Mouse (Mus musculus) myocyte (in vitro differentiated cells): ENCODE measurements at regions not wholly inside any gene's neighbourhood (a gene's known extent, or its start where the extent isn't known, plus 50 kb on each side); places are given as distances from the start of the nearest gene placed in this dataset.

Source experiments
- H3K27me3 ChIP-seq: one replicate; pipeline ENCODE4 v1.6.1; 2011; ENCODE audit not compliant: control insufficient read depth, insufficient read depth, insufficient read length
- H3K36me3 ChIP-seq: one replicate; pipeline ENCODE4 v1.6.1; 2011; ENCODE audit not compliant: control insufficient read depth, insufficient read depth
- H3K4me2 ChIP-seq: one replicate; pipeline ENCODE4 v1.6.1; 2011; ENCODE audit warnings: low read depth, control low read depth
- H3K4me3 ChIP-seq: one replicate; pipeline ENCODE4 v1.5.1; 2011; ENCODE audit warnings: mild to moderate bottlenecking, control low read depth, moderate library complexity
- H3K79me2 ChIP-seq: one replicate; pipeline ENCODE4 v1.6.1; 2011; ENCODE audit not compliant: control insufficient read depth, insufficient read depth
- H3ac ChIP-seq: one replicate; pipeline ENCODE4 v1.6.1; 2011; ENCODE audit not compliant: control insufficient read depth, insufficient read length
- CEBPB ChIP-seq: IDR thresholded peaks from 2 replicates; pipeline ENCODE4 v1.6.1; 2011; ENCODE audit warnings: mild to moderate bottlenecking, moderate library complexity; ENCODE audit not compliant: poor library complexity, insufficient read depth, severe bottlenecking
- E2F4 ChIP-seq: IDR thresholded peaks from one replicate; pipeline ENCODE4 v1.6.1; 2011; ENCODE audit warnings: mild to moderate bottlenecking, control low read depth, moderate library complexity; ENCODE audit not compliant: insufficient read depth
- MAX ChIP-seq: IDR thresholded peaks from one replicate; pipeline ENCODE4 v1.6.1; 2011; ENCODE audit warnings: low read depth, mild to moderate bottlenecking, control low read depth
- MYOD1 ChIP-seq, 3 experiments: IDR thresholded peaks; one replicate each; pipeline ENCODE4 v1.6.1; 2011; ENCODE audit warnings: control low read depth in 2 of 3, low read depth in 2 of 3, mild to moderate bottlenecking in 2 of 3, moderate library complexity in 1 of 3; ENCODE audit not compliant: insufficient read length in 2 of 3, control insufficient read depth in 1 of 3
- MYOG ChIP-seq, 3 experiments: IDR thresholded peaks; one replicate each; pipeline ENCODE4 v1.6.1; 2011; ENCODE audit warnings: control low read depth in 2 of 3, low read depth in 2 of 3, mild to moderate bottlenecking in 2 of 3; ENCODE audit not compliant: insufficient read length in 2 of 3, control insufficient read depth in 1 of 3, insufficient read depth in 1 of 3
- POLR2A ChIP-seq: IDR thresholded peaks from one replicate; pipeline ENCODE4 v1.6.1; 2011; ENCODE audit warnings: low read depth, mild to moderate bottlenecking, control low read depth, moderate library complexity; ENCODE audit not compliant: insufficient read length
- POLR2AphosphoS2 ChIP-seq: IDR thresholded peaks from one replicate; pipeline ENCODE4 v1.6.1; 2011; ENCODE audit warnings: low read depth, control low read depth; ENCODE audit not compliant: insufficient read length
- REST ChIP-seq: IDR thresholded peaks from one replicate; pipeline ENCODE4 v1.6.1; 2011; ENCODE audit warnings: mild to moderate bottlenecking, control low read depth, moderate library complexity; ENCODE audit not compliant: insufficient read depth, insufficient read length
- SRF ChIP-seq: IDR thresholded peaks from one replicate; pipeline ENCODE4 v1.6.1; 2011; ENCODE audit warnings: low read depth; ENCODE audit not compliant: control insufficient read depth, insufficient read length
- TCF12 ChIP-seq: IDR thresholded peaks from one replicate; pipeline ENCODE4 v1.6.1; 2011; ENCODE audit warnings: mild to moderate bottlenecking, control low read depth; ENCODE audit not compliant: poor library complexity, insufficient read depth, severe bottlenecking
- TCF3 ChIP-seq: IDR thresholded peaks from one replicate; pipeline ENCODE4 v1.6.1; 2011; ENCODE audit warnings: low read depth, control low read depth; ENCODE audit not compliant: insufficient read length
- USF1 ChIP-seq: IDR thresholded peaks from one replicate; pipeline ENCODE4 v1.6.1; 2011; ENCODE audit warnings: low read depth, mild to moderate bottlenecking, control low read depth, moderate library complexity

GRCm38 (mm10) chr2:51444386-51445080 lies 182.8 kb upstream of the Tas2r134 start:
- TF ChIP-seq POLR2AphosphoS2 (no peak), MYOD1 (IDR thresholded peaks at IDR 0.05; ENCODE audit: control insufficient read depth in 1 of 3, insufficient read length in 2 of 3, low read depth in 2 of 3) (no peak), POLR2A (no peak), MAX (no peak), REST (no peak), USF1 (no peak), MYOG (IDR thresholded peaks at IDR 0.05; ENCODE audit: control insufficient read depth in 1 of 3, insufficient read depth in 1 of 3, insufficient read length in 2 of 3, low read depth in 2 of 3) (no peak), TCF12 (no peak), E2F4 (no peak), CEBPB (no peak), TCF3 (no peak), SRF (no peak)
- Histone ChIP-seq H3K4me2 (no peak overlapping the region), H3K4me3 (no peak overlapping the region), H3K79me2 (no peaks in the 10 kb centered on the region), H3ac (no peak overlapping the region), H3K27me3 (no peaks in the 10 kb centered on the region), H3K36me3 (no peaks in the 10 kb centered on the region)

GRCm38 (mm10) chr2:51443946-51444345 lies 183.4 kb upstream of the Tas2r134 start:
- H3ac ChIP-seq: no peak overlapping the region
- H3K27me3 ChIP-seq: no peaks in the 10 kb centered on the region
- no peak overlapping the region for H3K4me2 ChIP-seq
- TF ChIP-seq POLR2AphosphoS2 (no peak), TCF12 (no peak), REST (no peak), TCF3 (no peak), POLR2A (no peak), CEBPB (no peak), SRF (no peak), MYOD1 (IDR thresholded peaks at IDR 0.05; ENCODE audit: control insufficient read depth in 1 of 3, insufficient read length in 2 of 3, low read depth in 2 of 3) (no peak), MAX (no peak), E2F4 (no peak), MYOG (IDR thresholded peaks at IDR 0.05; ENCODE audit: control insufficient read depth in 1 of 3, insufficient read depth in 1 of 3, insufficient read length in 2 of 3, low read depth in 2 of 3) (no peak), USF1 (no peak)
- H3K36me3 ChIP-seq: no peaks in the 10 kb centered on the region
- H3K4me3 ChIP-seq: no peak overlapping the region
- no peaks in the 10 kb centered on the region for H3K79me2 ChIP-seq

- H3ac ChIP-seq: no peak overlapping the region
- no peak overlapping the region for H3K4me3 ChIP-seq
- H3K4me2 ChIP-seq: peak overlapping the region; percentile 13
- no peaks in the 10 kb centered on the region for H3K36me3 ChIP-seq
- no peaks in the 10 kb centered on the region for H3K79me2 ChIP-seq
- no peak for TF ChIP-seq SRF
- H3K27me3 ChIP-seq: no peaks in the 10 kb centered on the region
Measured at GRCm38 (mm10) chr2:51439047-51439446, 188.3 kb upstream of the Tas2r134 start.

- no peak overlapping the region for H3K4me3 ChIP-seq
- H3ac ChIP-seq: no peak overlapping the region
- no peak overlapping the region for H3K4me2 ChIP-seq
- no peaks in the 10 kb centered on the region for H3K79me2 ChIP-seq
- H3K36me3 ChIP-seq: no peaks in the 10 kb centered on the region
- no peak for TF ChIP-seq MYOD1 (IDR thresholded peaks at IDR 0.05; ENCODE audit: control insufficient read depth in 1 of 3, insufficient read length in 2 of 3, low read depth in 2 of 3)
- TF ChIP-seq USF1: no peak
- no peak for TF ChIP-seq POLR2A
- no peak for TF ChIP-seq E2F4
- TF ChIP-seq CEBPB: no peak
- TF ChIP-seq SRF: no peak
- no peak for TF ChIP-seq MYOG (IDR thresholded peaks at IDR 0.05; ENCODE audit: control insufficient read depth in 1 of 3, insufficient read depth in 1 of 3, insufficient read length in 2 of 3, low read depth in 2 of 3)
- TF ChIP-seq TCF12: no peak
- no peak for TF ChIP-seq MAX
- TF ChIP-seq TCF3: no peak
- no peak for TF ChIP-seq REST
- TF ChIP-seq POLR2AphosphoS2: no peak
- no peaks in the 10 kb centered on the region for H3K27me3 ChIP-seq
Measured at GRCm38 (mm10) chr2:51436590-51436989, 190.7 kb upstream of the Tas2r134 start.

GRCm38 (mm10) chr2:51431564-51431963 lies 195.7 kb upstream of the Tas2r134 start:
- TF ChIP-seq CEBPB (peak; percentile 92), E2F4 (no peak)
- Histone ChIP-seq H3ac (no peak overlapping the region), H3K36me3 (no peaks in the 10 kb centered on the region), H3K4me3 (no peak overlapping the region), H3K79me2 (no peaks in the 10 kb centered on the region), H3K27me3 (no peaks in the 10 kb centered on the region), H3K4me2 (no peak overlapping the region)
